Mouse (Mus musculus): ENCODE results near the gene Spast. TPM values are rescaled to one million over a fixed set of nuclear protein-coding genes. Genes with fewer than 3 reads are reported as not detected.
"Not testable (repeated sequence)": the region's sequence is repeated elsewhere in the genome, so short reads cannot be mapped to it uniquely, and the experiment has no call there.

Spast gene
- polyA plus RNA-seq, 1 experiment from 2014 or later, result 41.1 TPM

- H3K4me1 ChIP-seq (replicated peaks; ENCODE audit: control insufficient read depth, insufficient read depth, low read length), result peaks cover 2% of the 10 kb centered on the region; the same call in 1 of the 2 replicates
- H3K4me3 ChIP-seq (ENCODE audit: low read depth, low read length), result no peak overlapping the region
- H3K27me3 ChIP-seq (ENCODE audit: control insufficient read depth, insufficient read depth, low read length), result no peaks in the 10 kb centered on the region
- H3K27ac ChIP-seq (ENCODE audit: low read depth, low read length), result no peak overlapping the region
- H3K36me3 ChIP-seq (ENCODE audit: control insufficient read depth, insufficient read depth, low read length), result no peaks in the 10 kb centered on the region
- WGBS, result 88% methylated on average over 6 of the region's 6 CpGs
- H3K9me3 ChIP-seq (ENCODE audit: control insufficient read depth, low read length), result no peaks in the 10 kb centered on the region
- no peak overlapping the region for H3K9ac ChIP-seq (ENCODE audit: low read length)
- H3K4me2 ChIP-seq (ENCODE audit: low read depth, low read length, severe bottlenecking), result no peak overlapping the region
- no peak for DNase-seq (ENCODE audit: low spot score)
- no peak for ATAC-seq (replicated peaks; ENCODE audit: low FRiP score)
Measured at GRCm38 (mm10) chr17:74318721-74319120, 20.1 kb upstream of the Spast start.

- no peak overlapping the region for H3K9ac ChIP-seq (ENCODE audit: low read length)
- H3K9me3 ChIP-seq (ENCODE audit: control insufficient read depth, low read length), result no peaks in the 10 kb centered on the region
- H3K27ac ChIP-seq (ENCODE audit: low read depth, low read length), result no peak overlapping the region
- DNase-seq (ENCODE audit: low spot score), result no peak
- H3K4me2 ChIP-seq (ENCODE audit: low read depth, low read length, severe bottlenecking), result no peak overlapping the region
- WGBS, result 56% methylated on average over 5 of the region's 5 CpGs
- no peaks in the 10 kb centered on the region for H3K36me3 ChIP-seq (ENCODE audit: control insufficient read depth, insufficient read depth, low read length)
- H3K4me3 ChIP-seq (ENCODE audit: low read depth, low read length), result no peak overlapping the region
- H3K27me3 ChIP-seq (ENCODE audit: control insufficient read depth, insufficient read depth, low read length), result no peaks in the 10 kb centered on the region
- no peaks in the 10 kb centered on the region for H3K4me1 ChIP-seq (replicated peaks; ENCODE audit: control insufficient read depth, insufficient read depth, low read length)
- ATAC-seq (replicated peaks; ENCODE audit: low FRiP score), result no peak
Measured at GRCm38 (mm10) chr17:74322400-74323054, 16.3 kb upstream of the Spast start.

- no peaks in the 10 kb centered on the region for H3K9me3 ChIP-seq (ENCODE audit: control insufficient read depth, low read length)
- 78% methylated on average over 2 of the region's 2 CpGs for WGBS
- no peak for ATAC-seq (replicated peaks; ENCODE audit: low FRiP score)
Measured at GRCm38 (mm10) chr17:74323844-74324243, 14.9 kb upstream of the Spast start, which contains the start of gene Dpy30. Dpy30 (minus strand) TSS chr17:74323944.

GRCm38 (mm10) chr17:74327195-74327594 is 11.6 kb upstream of the Spast start:
- H3K27me3 ChIP-seq (ENCODE audit: control insufficient read depth, insufficient read depth, low read length); ATAC-seq (replicated peaks; ENCODE audit: low FRiP score); H3K27ac ChIP-seq (ENCODE audit: low read depth, low read length); H3K9ac ChIP-seq (ENCODE audit: low read length); H3K4me2 ChIP-seq (ENCODE audit: low read depth, low read length, severe bottlenecking); H3K36me3 ChIP-seq (ENCODE audit: control insufficient read depth, insufficient read depth, low read length); H3K9me3 ChIP-seq (ENCODE audit: control insufficient read depth, low read length); DNase-seq (ENCODE audit: low spot score); H3K4me3 ChIP-seq (ENCODE audit: low read depth, low read length); H3K4me1 ChIP-seq (replicated peaks; ENCODE audit: control insufficient read depth, insufficient read depth, low read length): not testable (repeated sequence)
- 86% methylated on average over 7 of the region's 7 CpGs for WGBS

More at GRCm38 (mm10) chr17:74323844-74324243, 14.9 kb upstream of the Spast start, which contains the start of gene Dpy30:
- DNase-seq (ENCODE audit: low spot score), result no peak
- Histone ChIP-seq H3K36me3 (ENCODE audit: control insufficient read depth, insufficient read depth, low read length) (no peaks in the 10 kb centered on the region), H3K9ac (ENCODE audit: low read length) (no peak within 1 kb of the TSS), H3K4me3 (ENCODE audit: low read depth, low read length) (no peak within 1 kb of the TSS), H3K4me2 (ENCODE audit: low read depth, low read length, severe bottlenecking) (no peak within 1 kb of the TSS), H3K27me3 (ENCODE audit: control insufficient read depth, insufficient read depth, low read length) (no peaks in the 10 kb centered on the region), H3K27ac (ENCODE audit: low read depth, low read length) (no peak within 1 kb of the TSS), H3K4me1 (replicated peaks; ENCODE audit: control insufficient read depth, insufficient read depth, low read length) (no peaks in the 10 kb centered on the region)

GRCm38 (mm10) chr17:74328146-74328545 is 10.6 kb upstream of the Spast start:
- DNase-seq (ENCODE audit: low spot score), result peak; percentile 62
- 42% methylated on average over 2 of the region's 2 CpGs for WGBS
- not testable (repeated sequence) for ATAC-seq (replicated peaks; ENCODE audit: low FRiP score)

GRCm38 (mm10) chr17:74331049-74331676 is 7.6 kb upstream of the Spast start:
- no peaks in the 10 kb centered on the region for H3K9me3 ChIP-seq (ENCODE audit: control insufficient read depth, low read length)
- no peaks in the 10 kb centered on the region for H3K27me3 ChIP-seq (ENCODE audit: control insufficient read depth, insufficient read depth, low read length)
- H3K4me2 ChIP-seq (ENCODE audit: low read depth, low read length, severe bottlenecking), result no peak overlapping the region
- DNase-seq (ENCODE audit: low spot score) (no peak), ATAC-seq (replicated peaks; ENCODE audit: low FRiP score) (no peak)
- H3K4me1 ChIP-seq (replicated peaks; ENCODE audit: control insufficient read depth, insufficient read depth, low read length), result no peaks in the 10 kb centered on the region
- no peak overlapping the region for H3K9ac ChIP-seq (ENCODE audit: low read length)
- WGBS, result 84% methylated on average over 9 of the region's 9 CpGs
- H3K4me3 ChIP-seq (ENCODE audit: low read depth, low read length), result no peak overlapping the region
- no peak overlapping the region for H3K27ac ChIP-seq (ENCODE audit: low read depth, low read length)
- no peaks in the 10 kb centered on the region for H3K36me3 ChIP-seq (ENCODE audit: control insufficient read depth, insufficient read depth, low read length)

More at GRCm38 (mm10) chr17:74328146-74328545, 10.6 kb upstream of the Spast start:
- not testable (repeated sequence) for H3K9ac ChIP-seq (ENCODE audit: low read length); H3K36me3 ChIP-seq (ENCODE audit: control insufficient read depth, insufficient read depth, low read length); H3K9me3 ChIP-seq (ENCODE audit: control insufficient read depth, low read length); H3K4me3 ChIP-seq (ENCODE audit: low read depth, low read length); H3K27me3 ChIP-seq (ENCODE audit: control insufficient read depth, insufficient read depth, low read length); H3K4me2 ChIP-seq (ENCODE audit: low read depth, low read length, severe bottlenecking); H3K4me1 ChIP-seq (replicated peaks; ENCODE audit: control insufficient read depth, insufficient read depth, low read length); H3K27ac ChIP-seq (ENCODE audit: low read depth, low read length)

- WGBS, result 0% methylated on average over 37 of the region's 50 CpGs
- peaks cover 6% of the 10 kb centered on the region for H3K4me1 ChIP-seq (replicated peaks; ENCODE audit: control insufficient read depth, insufficient read depth, low read length)
- H3K4me3 ChIP-seq (ENCODE audit: low read depth, low read length), result peak overlapping the region; percentile 70
- no peaks in the 10 kb centered on the region for H3K9me3 ChIP-seq (ENCODE audit: control insufficient read depth, low read length)
- H3K9ac ChIP-seq (ENCODE audit: low read length), result peak overlapping the region; percentile 74
- DNase-seq (ENCODE audit: low spot score) (peak; percentile 99), ATAC-seq (replicated peaks; ENCODE audit: low FRiP score) (peak; percentile 96)
- no peaks in the 10 kb centered on the region for H3K36me3 ChIP-seq (ENCODE audit: control insufficient read depth, insufficient read depth, low read length)
- H3K4me2 ChIP-seq (ENCODE audit: low read depth, low read length, severe bottlenecking), result peak overlapping the region; percentile 77
- no peaks in the 10 kb centered on the region for H3K27me3 ChIP-seq (ENCODE audit: control insufficient read depth, insufficient read depth, low read length)
- peak overlapping the region; percentile 87 for H3K27ac ChIP-seq (ENCODE audit: low read depth, low read length)
Measured at GRCm38 (mm10) chr17:74338225-74338931, 409 bp upstream of the Spast start.

- Histone ChIP-seq H3K4me3 (ENCODE audit: low read depth, low read length) (no peak overlapping the region), H3K4me1 (replicated peaks; ENCODE audit: control insufficient read depth, insufficient read depth, low read length) (peaks cover 6% of the 10 kb centered on the region), H3K27ac (ENCODE audit: low read depth, low read length) (no peak overlapping the region), H3K27me3 (ENCODE audit: control insufficient read depth, insufficient read depth, low read length) (no peaks in the 10 kb centered on the region), H3K9ac (ENCODE audit: low read length) (no peak overlapping the region), H3K9me3 (ENCODE audit: control insufficient read depth, low read length) (no peaks in the 10 kb centered on the region), H3K36me3 (ENCODE audit: control insufficient read depth, insufficient read depth, low read length) (no peaks in the 10 kb centered on the region; the same call in 1 of the 2 replicates), H3K4me2 (ENCODE audit: low read depth, low read length, severe bottlenecking) (peak overlapping the region; percentile 27; the same call in 1 of the 2 replicates)
- DNase-seq (ENCODE audit: low spot score) (no peak), ATAC-seq (replicated peaks; ENCODE audit: low FRiP score) (no peak)
- 67% methylated on average over 5 of the region's 5 CpGs for WGBS
Measured at GRCm38 (mm10) chr17:74341151-74341550, 2.4 kb downstream of the Spast start.

Measured in forebrain, embryonic 11.5 days (tissue).